Mouse (Mus musculus): ENCODE data around the gene Csrp2. TPM values are rescaled to one million over a fixed set of nuclear protein-coding genes. Genes with fewer than 3 reads are reported as not detected.
A peak's percentile ranks its signal among the peaks of the same experiment; 100 is the strongest.

The Csrp2 gene
- polyA plus RNA-seq (2011; ENCODE audit: insufficient read depth, insufficient read length, low replicate concordance, missing spikeins): 7.8 and 36.9 TPM in 2 replicates

GRCm38 (mm10) chr10:110919531-110920343, at the start of gene Csrp2:
Gene Csrp2 (plus strand): TSS chr10:110919789.
- under 1% methylated on average over 67 of the region's 67 CpGs for WGBS
- H3K4me1 ChIP-seq (ENCODE audit: control insufficient read depth, insufficient read depth, low read length): peaks cover 2% of the 10 kb centered on the region; the same call in 1 of the 2 replicates
- TF ChIP-seq CTCF (IDR thresholded peaks at IDR 0.05; ENCODE audit: control insufficient read depth, insufficient read depth, low read length) (no peak), POLR2A (IDR thresholded peaks at IDR 0.05; ENCODE audit: borderline replicate concordance, control insufficient read depth, low read depth, low read length) (peak; percentile 77)
- peak within 1 kb of the TSS; percentile 70 for H3K4me3 ChIP-seq (replicated peaks; ENCODE audit: control insufficient read depth, low read depth, low read length)
- peak within 1 kb of the TSS; percentile 55 for H3K27ac ChIP-seq (ENCODE audit: control insufficient read depth, insufficient read depth, low read depth, low read length, poor library complexity)

DNA sequence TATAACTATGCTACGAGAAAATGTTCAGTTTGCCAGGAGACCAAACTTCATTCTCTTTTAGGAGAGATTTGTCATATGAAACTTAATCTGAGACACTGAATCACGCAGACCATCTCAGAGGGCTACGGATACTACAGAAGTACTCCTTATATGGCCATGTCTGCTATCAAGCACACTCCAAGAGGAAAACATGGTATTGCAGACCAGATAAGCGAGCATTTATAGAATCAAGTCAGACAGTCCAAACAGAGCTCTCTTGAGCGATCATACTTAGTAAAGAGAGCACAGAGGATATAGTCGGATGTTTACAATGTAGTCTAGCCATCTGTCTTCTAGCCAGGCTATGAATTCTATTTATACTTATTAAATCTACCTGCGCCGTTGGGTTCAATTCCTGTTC, 44.7 kb upstream of the Csrp2 start:
- TF ChIP-seq POLR2A (IDR thresholded peaks at IDR 0.05; ENCODE audit: borderline replicate concordance, control insufficient read depth, low read depth, low read length): no peak
- Histone ChIP-seq H3K4me1 (ENCODE audit: control insufficient read depth, insufficient read depth, low read length) (no peaks in the 10 kb centered on the region), H3K27ac (ENCODE audit: control insufficient read depth, insufficient read depth, low read depth, low read length, poor library complexity) (no peak overlapping the region), H3K4me3 (replicated peaks; ENCODE audit: control insufficient read depth, low read depth, low read length) (no peak overlapping the region)
- 85% methylated on average over 8 of the region's 8 CpGs for WGBS

- WGBS: 74% methylated on average over 3 of the region's 3 CpGs
- Histone ChIP-seq H3K4me3 (replicated peaks; ENCODE audit: control insufficient read depth, low read depth, low read length) (no peak overlapping the region), H3K27ac (ENCODE audit: control insufficient read depth, insufficient read depth, low read depth, low read length, poor library complexity) (no peak overlapping the region), H3K4me1 (ENCODE audit: control insufficient read depth, insufficient read depth, low read length) (no peaks in the 10 kb centered on the region)
- TF ChIP-seq POLR2A (IDR thresholded peaks at IDR 0.05; ENCODE audit: borderline replicate concordance, control insufficient read depth, low read depth, low read length): no peak
- no peak for TF ChIP-seq CTCF (IDR thresholded peaks at IDR 0.05; ENCODE audit: control insufficient read depth, insufficient read depth, low read length)
Observed at GRCm38 (mm10) chr10:110876956-110877355, 42.6 kb upstream of the Csrp2 start.

DNA sequence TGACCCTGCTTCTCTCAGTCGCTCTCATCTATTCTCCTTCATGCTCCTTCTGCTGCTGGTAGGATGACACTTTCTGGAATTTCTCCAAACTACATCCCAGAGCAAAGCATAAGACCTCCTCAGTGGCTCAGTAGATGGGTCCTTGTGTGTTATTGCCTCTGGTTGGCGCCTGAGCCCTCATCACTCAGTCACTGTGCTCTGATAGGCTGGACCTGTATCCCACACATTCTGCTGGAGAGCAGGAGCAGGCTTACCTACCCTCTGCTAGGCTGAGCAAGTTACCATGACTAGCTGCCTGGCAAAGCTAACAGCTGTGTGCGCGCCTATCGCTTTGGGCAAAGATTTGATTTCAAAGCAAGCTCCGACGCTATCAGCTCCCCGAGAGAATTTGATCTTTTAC, 41.7 kb upstream of the Csrp2 start:
- TF ChIP-seq POLR2A (IDR thresholded peaks at IDR 0.05; ENCODE audit: borderline replicate concordance, control insufficient read depth, low read depth, low read length): no peak
- H3K4me1 ChIP-seq (ENCODE audit: control insufficient read depth, insufficient read depth, low read length): no peaks in the 10 kb centered on the region
- no peak overlapping the region for H3K27ac ChIP-seq (ENCODE audit: control insufficient read depth, insufficient read depth, low read depth, low read length, poor library complexity)
- no peak overlapping the region for H3K4me3 ChIP-seq (replicated peaks; ENCODE audit: control insufficient read depth, low read depth, low read length)
- WGBS: 89% methylated on average over 8 of the region's 8 CpGs

- TF ChIP-seq CTCF (IDR thresholded peaks at IDR 0.05; ENCODE audit: control insufficient read depth, insufficient read depth, low read length): no peak
- TF ChIP-seq POLR2A (IDR thresholded peaks at IDR 0.05; ENCODE audit: borderline replicate concordance, control insufficient read depth, low read depth, low read length): no peak
- Histone ChIP-seq H3K4me1 (ENCODE audit: control insufficient read depth, insufficient read depth, low read length) (no peaks in the 10 kb centered on the region), H3K4me3 (replicated peaks; ENCODE audit: control insufficient read depth, low read depth, low read length) (no peak overlapping the region), H3K27ac (ENCODE audit: control insufficient read depth, insufficient read depth, low read depth, low read length, poor library complexity) (no peak overlapping the region)
- WGBS: 77% methylated on average over 5 of the region's 5 CpGs
Observed at GRCm38 (mm10) chr10:110878641-110879040, 40.9 kb upstream of the Csrp2 start.

GRCm38 (mm10) chr10:110879426-110880066, 40.0 kb upstream of the Csrp2 start:
- H3K4me1 ChIP-seq (ENCODE audit: control insufficient read depth, insufficient read depth, low read length): no peaks in the 10 kb centered on the region
- TF ChIP-seq POLR2A (IDR thresholded peaks at IDR 0.05; ENCODE audit: borderline replicate concordance, control insufficient read depth, low read depth, low read length) (no peak), CTCF (IDR thresholded peaks at IDR 0.05; ENCODE audit: control insufficient read depth, insufficient read depth, low read length) (no peak)
- no peak overlapping the region for H3K27ac ChIP-seq (ENCODE audit: control insufficient read depth, insufficient read depth, low read depth, low read length, poor library complexity)
- no peak overlapping the region for H3K4me3 ChIP-seq (replicated peaks; ENCODE audit: control insufficient read depth, low read depth, low read length)
- WGBS: 71% methylated on average over 7 of the region's 7 CpGs

DNA sequence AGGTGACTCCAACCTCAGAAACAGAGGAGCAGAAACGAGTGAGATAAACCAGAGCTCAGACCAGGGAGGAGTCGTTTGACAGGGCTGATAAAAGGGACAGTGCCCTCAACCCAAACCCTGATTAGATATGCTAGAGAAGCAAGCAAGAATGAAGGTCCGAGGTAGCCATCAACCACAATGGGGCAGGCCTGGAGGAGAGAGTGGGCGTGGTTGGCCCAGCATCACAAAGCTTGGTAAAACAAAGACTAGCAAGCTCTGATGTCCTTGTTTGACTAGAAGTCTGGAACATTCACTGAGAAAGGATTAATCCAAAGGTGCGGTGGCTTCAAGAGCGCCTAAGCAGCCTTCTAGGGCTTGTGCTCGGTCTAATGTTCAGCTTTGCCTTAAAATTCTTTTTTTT, 38.2 kb upstream of the Csrp2 start:
- WGBS: 71% methylated on average over 7 of the region's 7 CpGs
- no peak for TF ChIP-seq POLR2A (IDR thresholded peaks at IDR 0.05; ENCODE audit: borderline replicate concordance, control insufficient read depth, low read depth, low read length)
- TF ChIP-seq CTCF (IDR thresholded peaks at IDR 0.05; ENCODE audit: control insufficient read depth, insufficient read depth, low read length): no peak
- no peak overlapping the region for H3K4me3 ChIP-seq (replicated peaks; ENCODE audit: control insufficient read depth, low read depth, low read length)
- no peak overlapping the region for H3K27ac ChIP-seq (ENCODE audit: control insufficient read depth, insufficient read depth, low read depth, low read length, poor library complexity)
- no peaks in the 10 kb centered on the region for H3K4me1 ChIP-seq (ENCODE audit: control insufficient read depth, insufficient read depth, low read length)

DNA sequence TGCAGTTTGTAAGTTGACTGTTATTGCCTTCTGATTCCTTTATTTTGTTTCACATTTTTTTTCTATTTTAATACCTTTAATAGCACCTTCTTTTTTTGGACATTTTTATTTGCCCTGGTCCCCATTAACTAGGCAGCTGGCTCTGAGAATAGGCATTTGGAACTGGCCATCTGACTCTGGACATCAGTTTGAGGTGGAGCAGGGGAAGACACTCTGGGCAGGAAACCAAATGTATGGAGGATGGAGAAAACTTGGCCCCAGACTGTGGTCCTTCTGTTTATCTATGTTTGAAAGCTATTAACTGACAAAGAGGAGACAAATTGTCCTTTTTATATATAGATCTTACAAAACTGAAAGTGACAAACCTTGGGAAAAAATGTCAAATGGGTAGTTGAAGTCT, 36.9 kb upstream of the Csrp2 start:
- Histone ChIP-seq H3K27ac (ENCODE audit: control insufficient read depth, insufficient read depth, low read depth, low read length, poor library complexity) (no peak overlapping the region), H3K4me3 (replicated peaks; ENCODE audit: control insufficient read depth, low read depth, low read length) (no peak overlapping the region), H3K4me1 (ENCODE audit: control insufficient read depth, insufficient read depth, low read length) (no peaks in the 10 kb centered on the region)
- TF ChIP-seq CTCF (IDR thresholded peaks at IDR 0.05; ENCODE audit: control insufficient read depth, insufficient read depth, low read length) (no peak), POLR2A (IDR thresholded peaks at IDR 0.05; ENCODE audit: borderline replicate concordance, control insufficient read depth, low read depth, low read length) (no peak)
